Mouse (Mus musculus): Measurements from ENCODE around the gene Pex1. TPM values are rescaled to one million over a fixed set of nuclear protein-coding genes. Genes with fewer than 3 reads are reported as not detected.
"Not testable (repeated sequence)": the region's sequence is repeated elsewhere in the genome, so short reads cannot be mapped to it uniquely, and the experiment has no call there.

The Pex1 gene
- total and polyA plus RNA-seq, 3 experiments: 3.9 to 48.0 (median 29.0) TPM

- Histone ChIP-seq H3K36me3 (replicated peaks) (peaks cover 64% of the 10 kb centered on the region), H3K27me3 (ENCODE audit: insufficient read depth, low read length) (no peaks in the 10 kb centered on the region), H3K4me1 (ENCODE audit: insufficient read depth, low read depth, low read length) (no peaks in the 10 kb centered on the region), H3K9me3 (replicated peaks) (no peaks in the 10 kb centered on the region), H3K4me3 (ENCODE audit: low read depth, low read length) (no peak overlapping the region)
- no peak for ATAC-seq (ENCODE audit: extremely low read depth, insufficient number of reproducible peaks, low FRiP score, poor library complexity, severe bottlenecking)
- no peak for DNase-seq (ENCODE audit: low spot score)
- no peak for TF ChIP-seq GATA2 (IDR thresholded peaks at IDR 0.05; ENCODE audit: borderline replicate concordance, low read depth, low read length)
- no peak for TF ChIP-seq POLR2AphosphoS5 (IDR thresholded peaks at IDR 0.05; ENCODE audit: insufficient replicate concordance, low read depth, low read length)
- no peak for TF ChIP-seq GATA1 (IDR thresholded peaks at IDR 0.05; ENCODE audit: borderline replicate concordance, low read length)
- TF ChIP-seq CTCF (IDR thresholded peaks at IDR 0.05; ENCODE audit: low read depth, low read length): no peak
- TF ChIP-seq TAL1 (conservative IDR thresholded peaks at IDR 0.05; ENCODE audit: low read depth, low read length): no peak
These were observed 11.2 kb downstream of the Pex1 start for GRCm38 (mm10) chr5:3607114-3607513.

GRCm38 (mm10) chr5:3609241-3609640, 13.4 kb downstream of the Pex1 start:
- no peaks in the 10 kb centered on the region for H3K9me3 ChIP-seq (replicated peaks)
- no peak overlapping the region for H3K4me3 ChIP-seq (ENCODE audit: low read depth, low read length)
- ATAC-seq (ENCODE audit: extremely low read depth, insufficient number of reproducible peaks, low FRiP score, poor library complexity, severe bottlenecking) (no peak), DNase-seq (ENCODE audit: low spot score) (no peak)
- no peaks in the 10 kb centered on the region for H3K4me1 ChIP-seq (ENCODE audit: insufficient read depth, low read depth, low read length)
- H3K36me3 ChIP-seq (replicated peaks): peaks cover 63% of the 10 kb centered on the region
- H3K27me3 ChIP-seq (ENCODE audit: insufficient read depth, low read length): no peaks in the 10 kb centered on the region
- no peak for TF ChIP-seq GATA1 (IDR thresholded peaks at IDR 0.05; ENCODE audit: borderline replicate concordance, low read length)
- no peak for TF ChIP-seq GATA2 (IDR thresholded peaks at IDR 0.05; ENCODE audit: borderline replicate concordance, low read depth, low read length)
- TF ChIP-seq CTCF (IDR thresholded peaks at IDR 0.05; ENCODE audit: low read depth, low read length): no peak
- TF ChIP-seq POLR2AphosphoS5 (IDR thresholded peaks at IDR 0.05; ENCODE audit: insufficient replicate concordance, low read depth, low read length): no peak

DNA sequence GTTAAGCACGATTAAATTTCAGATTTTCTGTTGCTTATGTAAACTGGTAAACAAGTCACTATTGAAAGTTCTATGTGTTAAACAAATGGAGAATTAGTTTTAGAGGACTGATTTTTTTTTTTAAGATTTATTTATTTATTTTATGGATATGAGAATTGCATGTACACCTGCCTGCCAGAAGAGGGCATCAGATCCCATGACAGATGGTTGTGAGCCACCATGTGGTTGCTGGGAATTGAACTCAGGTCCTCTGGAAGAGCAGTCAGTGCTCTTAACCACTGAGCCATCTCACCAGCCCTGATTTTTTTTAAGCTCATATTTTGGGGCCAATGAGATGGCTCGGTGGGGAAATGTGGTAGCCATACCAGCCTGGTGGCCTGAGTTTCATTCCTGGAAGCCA, 16.0 kb downstream of the Pex1 start:
- not testable (repeated sequence) for H3K4me3 ChIP-seq (ENCODE audit: low read depth, low read length); DNase-seq (ENCODE audit: low spot score); ATAC-seq (ENCODE audit: extremely low read depth, insufficient number of reproducible peaks, low FRiP score, poor library complexity, severe bottlenecking); H3K4me1 ChIP-seq (ENCODE audit: insufficient read depth, low read depth, low read length); H3K27me3 ChIP-seq (ENCODE audit: insufficient read depth, low read length); H3K9me3 ChIP-seq (replicated peaks)
- peaks cover 57% of the 10 kb centered on the region for H3K36me3 ChIP-seq (replicated peaks)

DNA sequence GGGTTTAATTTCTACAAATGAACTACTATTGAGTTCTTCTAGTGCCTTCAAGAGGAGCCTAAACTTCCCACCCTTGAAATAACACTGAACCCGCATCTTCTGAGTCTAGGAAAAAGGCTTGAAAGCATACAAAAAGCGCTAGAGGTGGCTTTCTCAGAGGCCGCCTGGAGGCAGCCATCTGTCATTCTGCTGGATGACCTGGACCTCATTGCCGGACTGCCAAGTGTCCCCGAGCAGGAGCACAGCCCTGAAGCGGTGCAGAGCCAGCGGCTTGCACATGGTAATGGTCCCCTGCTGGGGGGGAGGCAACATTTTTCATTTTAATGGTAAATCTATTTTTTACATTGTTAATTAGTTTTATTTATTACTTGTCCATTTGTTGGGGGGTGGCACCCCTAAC, 24.6 kb downstream of the Pex1 start:
- DNase-seq (ENCODE audit: low spot score): no peak
- no peak for ATAC-seq (ENCODE audit: extremely low read depth, insufficient number of reproducible peaks, low FRiP score, poor library complexity, severe bottlenecking)
- Histone ChIP-seq H3K4me1 (ENCODE audit: insufficient read depth, low read depth, low read length) (no peaks in the 10 kb centered on the region), H3K4me3 (ENCODE audit: low read depth, low read length) (no peak overlapping the region), H3K9me3 (replicated peaks) (no peaks in the 10 kb centered on the region), H3K27me3 (ENCODE audit: insufficient read depth, low read length) (no peaks in the 10 kb centered on the region), H3K36me3 (replicated peaks) (peaks cover 75% of the 10 kb centered on the region)
- TF ChIP-seq GATA2 (IDR thresholded peaks at IDR 0.05; ENCODE audit: borderline replicate concordance, low read depth, low read length) (no peak), CTCF (IDR thresholded peaks at IDR 0.05; ENCODE audit: low read depth, low read length) (no peak), POLR2AphosphoS5 (IDR thresholded peaks at IDR 0.05; ENCODE audit: insufficient replicate concordance, low read depth, low read length) (no peak), TAL1 (conservative IDR thresholded peaks at IDR 0.05; ENCODE audit: low read depth, low read length) (no peak), GATA1 (IDR thresholded peaks at IDR 0.05; ENCODE audit: borderline replicate concordance, low read length) (no peak)

DNA sequence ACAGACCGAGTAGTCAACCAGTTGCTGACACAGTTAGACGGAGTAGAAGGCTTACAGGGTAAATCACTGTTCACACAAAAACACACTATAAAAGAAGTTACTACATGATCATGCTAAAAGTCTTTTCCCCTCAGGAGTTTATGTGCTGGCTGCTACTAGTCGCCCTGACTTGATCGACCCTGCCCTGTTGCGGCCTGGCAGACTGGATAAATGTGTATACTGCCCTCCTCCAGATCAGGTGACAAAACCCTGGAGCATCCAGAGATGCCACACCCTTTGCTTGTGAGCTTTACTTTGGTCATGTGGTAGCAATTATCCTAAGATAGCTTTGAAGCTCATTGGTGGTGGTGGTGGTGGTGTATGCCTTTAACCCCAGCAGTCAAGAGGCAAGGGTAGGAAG, 34.2 kb downstream of the Pex1 start:
- Histone ChIP-seq H3K36me3 (replicated peaks) (peaks cover 71% of the 10 kb centered on the region), H3K4me3 (ENCODE audit: low read depth, low read length) (no peak overlapping the region), H3K27me3 (ENCODE audit: insufficient read depth, low read length) (no peaks in the 10 kb centered on the region), H3K4me1 (ENCODE audit: insufficient read depth, low read depth, low read length) (peaks cover 15% of the 10 kb centered on the region), H3K9me3 (replicated peaks) (no peaks in the 10 kb centered on the region)
- DNase-seq (ENCODE audit: low spot score) (no peak), ATAC-seq (ENCODE audit: extremely low read depth, insufficient number of reproducible peaks, low FRiP score, poor library complexity, severe bottlenecking) (no peak)
- TF ChIP-seq GATA1 (IDR thresholded peaks at IDR 0.05; ENCODE audit: borderline replicate concordance, low read length): no peak
- no peak for TF ChIP-seq GATA2 (IDR thresholded peaks at IDR 0.05; ENCODE audit: borderline replicate concordance, low read depth, low read length)
- TF ChIP-seq TAL1 (conservative IDR thresholded peaks at IDR 0.05; ENCODE audit: low read depth, low read length): no peak
- TF ChIP-seq CTCF (IDR thresholded peaks at IDR 0.05; ENCODE audit: low read depth, low read length): no peak
- TF ChIP-seq POLR2AphosphoS5 (IDR thresholded peaks at IDR 0.05; ENCODE audit: insufficient replicate concordance, low read depth, low read length): no peak

GRCm38 (mm10) chr5:3631512-3632271, 35.8 kb downstream of the Pex1 start:
- Histone ChIP-seq H3K9me3 (replicated peaks) (no peaks in the 10 kb centered on the region), H3K4me3 (ENCODE audit: low read depth, low read length) (no peak overlapping the region), H3K27me3 (ENCODE audit: insufficient read depth, low read length) (no peaks in the 10 kb centered on the region), H3K36me3 (replicated peaks) (peaks cover 68% of the 10 kb centered on the region), H3K4me1 (ENCODE audit: insufficient read depth, low read depth, low read length) (peaks cover 18% of the 10 kb centered on the region)
- DNase-seq (ENCODE audit: low spot score) (no peak), ATAC-seq (ENCODE audit: extremely low read depth, insufficient number of reproducible peaks, low FRiP score, poor library complexity, severe bottlenecking) (no peak)
- TF ChIP-seq GATA2 (IDR thresholded peaks at IDR 0.05; ENCODE audit: borderline replicate concordance, low read depth, low read length): no peak
- no peak for TF ChIP-seq TAL1 (conservative IDR thresholded peaks at IDR 0.05; ENCODE audit: low read depth, low read length)

GRCm38 (mm10) chr5:3632285-3632684, 36.4 kb downstream of the Pex1 start:
- Histone ChIP-seq H3K36me3 (replicated peaks) (peaks cover 67% of the 10 kb centered on the region), H3K4me1 (ENCODE audit: insufficient read depth, low read depth, low read length) (peaks cover 18% of the 10 kb centered on the region), H3K4me3 (ENCODE audit: low read depth, low read length) (no peak overlapping the region), H3K9me3 (replicated peaks) (no peaks in the 10 kb centered on the region), H3K27me3 (ENCODE audit: insufficient read depth, low read length) (no peaks in the 10 kb centered on the region)
- DNase-seq (ENCODE audit: low spot score) (no peak), ATAC-seq (ENCODE audit: extremely low read depth, insufficient number of reproducible peaks, low FRiP score, poor library complexity, severe bottlenecking) (no peak)
- no peak for TF ChIP-seq GATA2 (IDR thresholded peaks at IDR 0.05; ENCODE audit: borderline replicate concordance, low read depth, low read length)
- no peak for TF ChIP-seq CTCF (IDR thresholded peaks at IDR 0.05; ENCODE audit: low read depth, low read length)
- no peak for TF ChIP-seq GATA1 (IDR thresholded peaks at IDR 0.05; ENCODE audit: borderline replicate concordance, low read length)
- no peak for TF ChIP-seq POLR2AphosphoS5 (IDR thresholded peaks at IDR 0.05; ENCODE audit: insufficient replicate concordance, low read depth, low read length)
- TF ChIP-seq TAL1 (conservative IDR thresholded peaks at IDR 0.05; ENCODE audit: low read depth, low read length): no peak
